Mouse (Mus musculus): Measurements from ENCODE around the gene Pphln1. TPM values are rescaled to one million over a fixed set of nuclear protein-coding genes. Genes with fewer than 3 reads are reported as not detected.

Gene Pphln1
- total RNA-seq, 1 experiment from 2014 or later, result 29.0 TPM

GRCm38 (mm10) chr15:93416300-93416699 lies 18.1 kb downstream of the Pphln1 start:
- ATAC-seq (replicated peaks; ENCODE audit: insufficient number of reproducible peaks, low FRiP score, low TSS enrichment, poor library complexity, severe bottlenecking), result no peak

GRCm38 (mm10) chr15:93420596-93420995 lies 22.4 kb downstream of the Pphln1 start:
- ATAC-seq (replicated peaks; ENCODE audit: insufficient number of reproducible peaks, low FRiP score, low TSS enrichment, poor library complexity, severe bottlenecking), result no peak

GRCm38 (mm10) chr15:93422537-93422936 lies 24.4 kb downstream of the Pphln1 start:
- no peak for ATAC-seq (replicated peaks; ENCODE audit: insufficient number of reproducible peaks, low FRiP score, low TSS enrichment, poor library complexity, severe bottlenecking)

- 0 out of 2 replicates have a peak, but pooled peaks have one; percentile 27 for ATAC-seq (replicated peaks; ENCODE audit: insufficient number of reproducible peaks, low FRiP score, low TSS enrichment, poor library complexity, severe bottlenecking)
These were observed 35.7 kb downstream of the Pphln1 start for GRCm38 (mm10) chr15:93433811-93434210.

GRCm38 (mm10) chr15:93435998-93436397 lies 37.8 kb downstream of the Pphln1 start:
- ATAC-seq (replicated peaks; ENCODE audit: insufficient number of reproducible peaks, low FRiP score, low TSS enrichment, poor library complexity, severe bottlenecking), result no peak

- peak; percentile 56; the same call in 1 of the 2 replicates for ATAC-seq (replicated peaks; ENCODE audit: insufficient number of reproducible peaks, low FRiP score, low TSS enrichment, poor library complexity, severe bottlenecking)
These were observed 40.5 kb downstream of the Pphln1 start for GRCm38 (mm10) chr15:93438663-93439062.

GRCm38 (mm10) chr15:93442271-93442670 lies 44.1 kb downstream of the Pphln1 start:
- ATAC-seq (replicated peaks; ENCODE audit: insufficient number of reproducible peaks, low FRiP score, low TSS enrichment, poor library complexity, severe bottlenecking), result no peak

GRCm38 (mm10) chr15:93443676-93444075 lies 45.5 kb downstream of the Pphln1 start:
- no peak for ATAC-seq (replicated peaks; ENCODE audit: insufficient number of reproducible peaks, low FRiP score, low TSS enrichment, poor library complexity, severe bottlenecking)

GRCm38 (mm10) chr15:93448862-93449261 lies 50.7 kb downstream of the Pphln1 start:
- ATAC-seq (replicated peaks; ENCODE audit: insufficient number of reproducible peaks, low FRiP score, low TSS enrichment, poor library complexity, severe bottlenecking), result no peak

- no peak for ATAC-seq (replicated peaks; ENCODE audit: insufficient number of reproducible peaks, low FRiP score, low TSS enrichment, poor library complexity, severe bottlenecking)
These were observed 55.1 kb downstream of the Pphln1 start for GRCm38 (mm10) chr15:93453296-93453695.

- no peak for ATAC-seq (replicated peaks; ENCODE audit: insufficient number of reproducible peaks, low FRiP score, low TSS enrichment, poor library complexity, severe bottlenecking)
These were observed 57.9 kb downstream of the Pphln1 start for GRCm38 (mm10) chr15:93456005-93456404.

- no peak for ATAC-seq (replicated peaks; ENCODE audit: insufficient number of reproducible peaks, low FRiP score, low TSS enrichment, poor library complexity, severe bottlenecking)
These were observed 61.3 kb downstream of the Pphln1 start for GRCm38 (mm10) chr15:93459422-93459821.

- ATAC-seq (replicated peaks; ENCODE audit: insufficient number of reproducible peaks, low FRiP score, low TSS enrichment, poor library complexity, severe bottlenecking), result no peak
These were observed 62.9 kb downstream of the Pphln1 start for GRCm38 (mm10) chr15:93461066-93461465.

GRCm38 (mm10) chr15:93471651-93472050 lies 73.5 kb downstream of the Pphln1 start:
- ATAC-seq (replicated peaks; ENCODE audit: insufficient number of reproducible peaks, low FRiP score, low TSS enrichment, poor library complexity, severe bottlenecking), result no peak

- no peak for ATAC-seq (replicated peaks; ENCODE audit: insufficient number of reproducible peaks, low FRiP score, low TSS enrichment, poor library complexity, severe bottlenecking)
These were observed 73.9 kb downstream of the Pphln1 start for GRCm38 (mm10) chr15:93472089-93472488.

GRCm38 (mm10) chr15:93474277-93474676 lies 76.1 kb downstream of the Pphln1 start:
- ATAC-seq (replicated peaks; ENCODE audit: insufficient number of reproducible peaks, low FRiP score, low TSS enrichment, poor library complexity, severe bottlenecking), result no peak

- ATAC-seq (replicated peaks; ENCODE audit: insufficient number of reproducible peaks, low FRiP score, low TSS enrichment, poor library complexity, severe bottlenecking), result no peak
These were observed 77.5 kb downstream of the Pphln1 start for GRCm38 (mm10) chr15:93475688-93476087.

GRCm38 (mm10) chr15:93477729-93478128 lies 79.6 kb downstream of the Pphln1 start:
- no peak for ATAC-seq (replicated peaks; ENCODE audit: insufficient number of reproducible peaks, low FRiP score, low TSS enrichment, poor library complexity, severe bottlenecking)

GRCm38 (mm10) chr15:93478676-93479075 lies 80.5 kb downstream of the Pphln1 start:
- ATAC-seq (replicated peaks; ENCODE audit: insufficient number of reproducible peaks, low FRiP score, low TSS enrichment, poor library complexity, severe bottlenecking), result no peak

- ATAC-seq (replicated peaks; ENCODE audit: insufficient number of reproducible peaks, low FRiP score, low TSS enrichment, poor library complexity, severe bottlenecking), result no peak
These were observed 81.3 kb downstream of the Pphln1 start for GRCm38 (mm10) chr15:93479445-93479844.

GRCm38 (mm10) chr15:93481112-93481511 lies 83.0 kb downstream of the Pphln1 start:
- ATAC-seq (replicated peaks; ENCODE audit: insufficient number of reproducible peaks, low FRiP score, low TSS enrichment, poor library complexity, severe bottlenecking), result no peak

All from monocyte, adult 5-6 weeks (primary cell).